Mouse (Mus musculus) lung, embryonic 15.5 days (tissue): ENCODE measurements at regions not wholly inside any gene's neighbourhood (a gene's known extent, or its start where the extent isn't known, plus 50 kb on each side); places are given as distances from the start of the nearest gene placed in this dataset.
"Not testable (repeated sequence)": the region's sequence is repeated elsewhere in the genome, so short reads cannot be mapped to it uniquely, and the experiment has no call there.

Experiments used
- ATAC-seq: fragments of 200-750 bp; cut with Nextera tagmentation; 2 replicates; pipeline ENCODE4 v1.8.0; 2017; ENCODE audit warnings: moderate number of reproducible peaks, borderline replicate concordance; ENCODE audit not compliant: low FRiP score, low TSS enrichment; ENCODE audit errors: extremely low read depth
- H3K27ac ChIP-seq: fragments of 300-500 bp; sonication (generic); 2 replicates; pipeline ENCODE4 v1.5.1; 2015; ENCODE audit warnings: moderate library complexity, mild to moderate bottlenecking, inconsistent platforms
- H3K27me3 ChIP-seq: fragments of 300-500 bp; sonication (generic); 2 replicates; pipeline ENCODE4 v1.6.1; 2015; ENCODE audit warnings: inconsistent platforms
- H3K36me3 ChIP-seq: fragments of 300-500 bp; sonication (generic); 2 replicates; pipeline ENCODE4 v1.6.1; 2015; ENCODE audit warnings: inconsistent platforms
- H3K4me1 ChIP-seq: fragments of 300-500 bp; sonication (generic); 2 replicates; pipeline ENCODE4 v1.6.1; 2015; ENCODE audit warnings: inconsistent platforms
- H3K4me2 ChIP-seq: fragments of 300-500 bp; sonication (generic); 2 replicates; pipeline ENCODE4 v1.6.1; 2015; ENCODE audit warnings: inconsistent platforms, mild to moderate bottlenecking, moderate library complexity
- H3K4me3 ChIP-seq: fragments of 300-500 bp; sonication (generic); 2 replicates; pipeline ENCODE4 v1.5.1; 2015; ENCODE audit warnings: mild to moderate bottlenecking, inconsistent platforms
- H3K9ac ChIP-seq: fragments of 300-500 bp; sonication (generic); 2 replicates; pipeline ENCODE4 v1.6.1; 2015; ENCODE audit warnings: inconsistent platforms
- H3K9me3 ChIP-seq: fragments of 300-500 bp; sonication (generic); 2 replicates; pipeline ENCODE4 v1.6.1; 2016; ENCODE audit warnings: inconsistent platforms
- WGBS: fragments of 180-500 bp; shearing (Covaris S2); methylation state at CpG from one replicate; pipeline ENCODE4 v1.1.7; 2015; 5-methylcytosine and 5-hydroxymethylcytosine counted together

GRCm38 (mm10) chr11:23079936-23080794 lies 72.8 kb downstream of the Fam161a start:
- Histone ChIP-seq H3K9me3 (no peaks in the 10 kb centered on the region), H3K36me3 (no peaks in the 10 kb centered on the region), H3K4me3 (no peak overlapping the region), H3K4me2 (no peak overlapping the region), H3K4me1 (no peaks in the 10 kb centered on the region), H3K9ac (no peak overlapping the region), H3K27ac (no peak overlapping the region), H3K27me3 (no peaks in the 10 kb centered on the region)
- ATAC-seq: no peak
- WGBS: 68% methylated on average over 3 of the region's 3 CpGs

- Histone ChIP-seq H3K4me2 (no peak overlapping the region), H3K4me3 (no peak overlapping the region), H3K9me3 (no peaks in the 10 kb centered on the region), H3K36me3 (no peaks in the 10 kb centered on the region), H3K9ac (no peak overlapping the region), H3K27me3 (no peaks in the 10 kb centered on the region), H3K4me1 (no peaks in the 10 kb centered on the region), H3K27ac (no peak overlapping the region)
- 41% methylated on average over 4 of the region's 4 CpGs for WGBS
- peak; percentile 35; the same call in 1 of the 2 replicates for ATAC-seq
These were observed 74.3 kb downstream of the Fam161a start for GRCm38 (mm10) chr11:23081616-23082015.

GRCm38 (mm10) chr11:23083811-23084210 lies 76.5 kb downstream of the Fam161a start:
- H3K4me1 ChIP-seq, H3K4me3 ChIP-seq, H3K36me3 ChIP-seq, ATAC-seq, H3K4me2 ChIP-seq, H3K27ac ChIP-seq, H3K9me3 ChIP-seq, H3K9ac ChIP-seq, H3K27me3 ChIP-seq: not testable (repeated sequence)
- WGBS: 77% methylated on average over 2 of the region's 2 CpGs

- no peak overlapping the region for H3K4me3 ChIP-seq
- H3K4me2 ChIP-seq: no peak overlapping the region
- 71% methylated on average over 5 of the region's 5 CpGs for WGBS
- no peaks in the 10 kb centered on the region for H3K9me3 ChIP-seq
- H3K27me3 ChIP-seq: no peaks in the 10 kb centered on the region
- ATAC-seq: no peak
- H3K36me3 ChIP-seq: no peaks in the 10 kb centered on the region
- no peak overlapping the region for H3K27ac ChIP-seq
- H3K4me1 ChIP-seq: no peaks in the 10 kb centered on the region
- no peak overlapping the region for H3K9ac ChIP-seq
These were observed 88.0 kb downstream of the Fam161a start for GRCm38 (mm10) chr11:23095287-23095686.

- not testable (repeated sequence) for ATAC-seq, H3K9me3 ChIP-seq, H3K27ac ChIP-seq, H3K4me3 ChIP-seq, H3K27me3 ChIP-seq, H3K9ac ChIP-seq, H3K36me3 ChIP-seq, H3K4me2 ChIP-seq, H3K4me1 ChIP-seq
- 45% methylated on average over 1 of the region's 1 CpGs for WGBS
These were observed 88.4 kb downstream of the Fam161a start for GRCm38 (mm10) chr11:23095723-23096122.

- no peak overlapping the region for H3K4me3 ChIP-seq
- no peaks in the 10 kb centered on the region for H3K36me3 ChIP-seq
- no peaks in the 10 kb centered on the region for H3K27me3 ChIP-seq
- H3K4me2 ChIP-seq: no peak overlapping the region
- ATAC-seq: no peak
- H3K27ac ChIP-seq: no peak overlapping the region
- H3K4me1 ChIP-seq: no peaks in the 10 kb centered on the region
- H3K9ac ChIP-seq: no peak overlapping the region
- H3K9me3 ChIP-seq: no peaks in the 10 kb centered on the region
- 58% methylated on average over 2 of the region's 2 CpGs for WGBS
These were observed 89.3 kb downstream of the Fam161a start for GRCm38 (mm10) chr11:23096451-23097222.

GRCm38 (mm10) chr11:23097223-23097490 lies 89.8 kb downstream of the Fam161a start:
- H3K4me1 ChIP-seq: no peaks in the 10 kb centered on the region
- H3K27me3 ChIP-seq: no peaks in the 10 kb centered on the region
- WGBS: 82% methylated on average over 2 of the region's 2 CpGs
- H3K9ac ChIP-seq: no peak overlapping the region
- H3K36me3 ChIP-seq: no peaks in the 10 kb centered on the region
- H3K4me2 ChIP-seq: no peak overlapping the region
- H3K4me3 ChIP-seq: no peak overlapping the region
- H3K27ac ChIP-seq: no peak overlapping the region
- no peaks in the 10 kb centered on the region for H3K9me3 ChIP-seq
- no peak for ATAC-seq

- H3K27ac ChIP-seq: no peak overlapping the region
- H3K9ac ChIP-seq: no peak overlapping the region
- H3K4me3 ChIP-seq: no peak overlapping the region
- H3K36me3 ChIP-seq: no peaks in the 10 kb centered on the region
- no peaks in the 10 kb centered on the region for H3K27me3 ChIP-seq
- no peaks in the 10 kb centered on the region for H3K4me1 ChIP-seq
- no peaks in the 10 kb centered on the region for H3K9me3 ChIP-seq
- H3K4me2 ChIP-seq: no peak overlapping the region
- no peak for ATAC-seq
- WGBS: 68% methylated on average over 9 of the region's 9 CpGs
These were observed 107.3 kb downstream of the Fam161a start for GRCm38 (mm10) chr11:23114636-23115035.

- Histone ChIP-seq H3K9me3 (no peaks in the 10 kb centered on the region), H3K4me1 (peaks cover 7% of the 10 kb centered on the region; the same call in 1 of the 2 replicates), H3K27ac (no peak overlapping the region), H3K27me3 (no peaks in the 10 kb centered on the region), H3K36me3 (no peaks in the 10 kb centered on the region), H3K4me3 (no peak overlapping the region), H3K9ac (no peak overlapping the region), H3K4me2 (no peak overlapping the region)
- WGBS: 71% methylated on average over 11 of the region's 11 CpGs
- no peak for ATAC-seq
These were observed 113.3 kb downstream of the Fam161a start for GRCm38 (mm10) chr11:23120533-23121210.

GRCm38 (mm10) chr11:23124198-23124951 lies 117.0 kb downstream of the Fam161a start:
- WGBS: 2% methylated on average over 25 of the region's 25 CpGs
- no peaks in the 10 kb centered on the region for H3K27me3 ChIP-seq
- H3K27ac ChIP-seq: no peak overlapping the region
- ATAC-seq: peak; percentile 92
- H3K9ac ChIP-seq: peak overlapping the region; percentile 20
- H3K4me2 ChIP-seq: peak overlapping the region; percentile 68
- no peaks in the 10 kb centered on the region for H3K36me3 ChIP-seq
- no peaks in the 10 kb centered on the region for H3K9me3 ChIP-seq
- peaks cover 7% of the 10 kb centered on the region; the same call in 1 of the 2 replicates for H3K4me1 ChIP-seq
- H3K4me3 ChIP-seq: peak overlapping the region; percentile 37

- Histone ChIP-seq H3K27ac (no peak overlapping the region), H3K4me1 (no peaks in the 10 kb centered on the region), H3K27me3 (no peaks in the 10 kb centered on the region), H3K9me3 (no peaks in the 10 kb centered on the region), H3K36me3 (no peaks in the 10 kb centered on the region), H3K4me3 (no peak overlapping the region), H3K9ac (no peak overlapping the region), H3K4me2 (no peak overlapping the region)
- no peak for ATAC-seq
- WGBS: 53% methylated on average over 1 of the region's 1 CpGs
These were observed 123.8 kb downstream of the Fam161a start for GRCm38 (mm10) chr11:23131122-23131521.
